Mouse (Mus musculus) heart, adult 11 months (tissue): ENCODE data around the gene Gm28374.
A peak's percentile ranks its signal among the peaks of the same experiment; 100 is the strongest.
"Not testable (repeated sequence)": the region's sequence is repeated elsewhere in the genome, so short reads cannot be mapped to it uniquely, and the experiment has no call there.

ENCODE experiments used
- DNase-seq: peaks from one replicate; pipeline ENCODE4 v3.0.0; 2022

Gene Gm28374

DNA sequence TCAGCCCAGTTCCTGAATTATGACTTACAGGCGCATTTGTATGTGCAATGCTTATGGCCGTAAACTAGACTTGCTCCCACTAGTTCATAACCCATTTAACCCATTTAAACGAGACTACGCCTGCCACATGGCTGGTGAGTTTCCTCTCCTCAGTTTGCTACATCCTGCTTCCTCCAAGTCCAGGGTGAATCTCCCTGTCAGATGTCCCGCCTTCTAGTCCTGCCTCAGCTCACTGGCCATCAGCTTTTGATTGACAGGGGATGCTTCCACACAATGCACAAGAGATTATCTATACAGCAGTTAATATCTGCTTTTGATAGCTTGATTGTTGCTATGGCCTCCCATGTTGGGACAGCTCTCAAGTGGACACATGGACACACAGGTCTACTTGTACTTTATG is 27.8 kb downstream of the Gm28374 start:
- peak; percentile 91 for DNase-seq

DNA sequence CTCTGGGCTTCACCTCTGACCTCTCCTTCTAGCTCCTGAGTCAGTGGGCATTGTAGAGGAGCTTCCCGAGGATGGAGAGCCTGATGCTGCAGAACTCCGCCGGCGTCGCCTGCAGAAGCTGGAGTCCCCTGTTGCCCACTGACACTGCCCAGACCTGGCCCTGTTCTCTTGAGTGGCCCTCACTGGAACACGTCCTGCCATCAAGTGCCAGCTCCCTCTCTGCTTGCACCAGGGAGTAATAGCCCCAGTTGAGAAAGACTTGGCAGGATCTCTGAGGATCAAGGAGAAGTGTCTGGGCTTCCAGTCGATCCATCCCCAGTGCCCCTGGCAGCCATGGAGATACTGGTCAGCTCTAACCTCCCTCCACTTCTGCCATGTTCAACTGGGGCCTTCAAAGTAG is 29.5 kb downstream of the Gm28374 start:
- DNase-seq, result no peak

DNA sequence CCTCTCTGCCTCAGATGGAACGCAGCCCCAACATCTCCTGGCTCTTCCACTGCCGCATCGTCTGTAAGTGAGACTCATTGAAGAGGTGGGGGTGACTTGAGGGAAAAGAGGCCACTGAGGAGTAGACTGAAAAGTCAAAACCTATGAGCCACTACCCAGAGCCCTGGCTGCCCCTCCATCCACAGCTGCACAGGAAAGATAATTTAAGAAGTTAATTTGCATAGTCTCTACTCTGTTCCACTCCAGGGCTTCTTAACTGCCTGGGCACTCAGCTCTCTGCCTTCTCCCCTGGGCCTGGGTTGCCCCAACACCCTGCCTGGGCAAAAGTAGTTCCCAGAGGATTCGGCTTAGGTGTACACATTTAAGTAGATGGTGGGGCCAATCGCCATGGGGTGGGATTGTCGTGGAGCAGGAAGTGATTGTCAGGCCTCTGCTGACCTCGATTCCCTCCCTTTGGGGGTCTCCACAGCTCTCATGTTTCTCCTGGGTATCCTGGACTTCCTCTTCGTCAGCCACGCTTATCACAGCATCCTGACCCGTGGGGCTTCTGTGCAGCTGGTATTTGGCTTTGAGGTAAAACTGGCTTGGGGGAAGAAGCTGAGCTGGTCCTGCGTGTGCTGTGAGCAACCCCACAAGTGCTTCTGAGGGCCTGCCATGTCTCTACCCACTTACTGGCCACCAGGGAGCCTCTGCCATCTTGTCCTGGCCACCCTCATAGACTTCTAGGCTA is 33.2 kb downstream of the Gm28374 start:
- DNase-seq, result peak; percentile 90

GRCm38 (mm10) chr19:6047899-6048166 is 34.2 kb downstream of the Gm28374 start:
- peak; percentile 93 for DNase-seq

DNA sequence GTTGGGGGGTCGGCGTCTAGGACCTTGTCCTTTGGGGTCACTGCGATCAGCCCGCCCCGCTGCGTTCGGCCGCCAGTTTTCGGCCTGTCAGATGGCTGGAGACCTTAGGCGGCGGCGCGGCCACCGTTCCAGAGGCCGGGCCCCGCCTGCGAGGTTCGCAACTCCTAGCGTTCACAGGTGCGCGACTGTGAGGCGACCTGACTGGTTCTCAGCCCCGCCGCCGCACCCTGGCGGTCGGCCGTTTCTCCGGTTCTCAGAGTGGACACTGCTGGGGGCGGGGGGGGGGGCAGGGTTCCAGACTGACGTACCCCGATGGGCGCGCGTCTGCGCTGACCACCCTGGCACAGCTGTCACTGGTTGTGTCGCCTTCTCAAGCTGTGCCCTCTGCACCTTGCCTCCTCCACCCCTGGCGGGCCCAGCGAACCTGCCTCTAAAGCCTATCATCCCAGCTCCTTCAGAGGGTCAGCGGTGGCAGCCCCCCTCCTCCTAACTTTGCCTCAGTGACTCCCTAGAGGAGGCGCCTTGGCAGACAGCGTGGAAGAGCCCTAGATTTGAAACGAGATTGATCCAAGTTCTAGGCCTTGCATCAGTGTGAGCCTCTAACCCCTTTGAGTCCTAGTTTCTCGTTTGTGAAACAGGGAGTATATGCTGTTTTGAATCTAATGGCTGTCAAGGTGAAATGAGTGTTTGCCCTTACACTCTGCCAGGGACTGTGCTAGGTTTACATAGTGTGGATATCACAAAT is 34.7 kb downstream of the Gm28374 start:
- DNase-seq, result no peak

- DNase-seq, result peak; percentile 100
Observed at GRCm38 (mm10) chr19:6046294-6047153, 35.5 kb downstream of the Gm28374 start, which contains the start of gene Syvn1. Syvn1 (plus strand) TSS chr19:6046576.

- DNase-seq, result no peak
Observed at GRCm38 (mm10) chr19:6045366-6046293, 36.4 kb downstream of the Gm28374 start.

DNA sequence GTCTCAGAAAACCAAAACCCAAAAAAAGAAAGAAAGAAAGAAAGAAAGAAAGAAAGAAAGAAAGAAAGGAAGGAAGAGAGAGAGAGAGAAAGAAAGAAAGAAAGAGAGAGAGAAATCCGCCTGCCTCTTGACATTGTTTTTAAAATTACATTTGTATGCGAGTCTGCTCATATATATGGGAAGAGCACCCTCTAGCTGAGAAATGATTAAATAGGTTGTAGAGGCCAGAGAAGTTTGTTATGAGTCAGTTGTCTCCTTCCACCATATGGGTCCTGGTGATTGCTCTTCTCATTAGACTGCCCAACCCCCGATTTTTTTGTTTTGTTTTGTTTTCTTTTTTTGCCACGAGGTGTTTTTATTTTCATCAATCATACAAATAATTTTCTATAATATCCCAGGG is 38.0 kb downstream of the Gm28374 start:
- not testable (repeated sequence) for DNase-seq

- no peak for DNase-seq
Observed at GRCm38 (mm10) chr19:6042293-6042692, 39.8 kb downstream of the Gm28374 start.

- no peak for DNase-seq
Observed at GRCm38 (mm10) chr19:6040002-6040401, 42.1 kb downstream of the Gm28374 start.

GRCm38 (mm10) chr19:6038326-6038725 is 43.7 kb downstream of the Gm28374 start:
- no peak for DNase-seq

DNA sequence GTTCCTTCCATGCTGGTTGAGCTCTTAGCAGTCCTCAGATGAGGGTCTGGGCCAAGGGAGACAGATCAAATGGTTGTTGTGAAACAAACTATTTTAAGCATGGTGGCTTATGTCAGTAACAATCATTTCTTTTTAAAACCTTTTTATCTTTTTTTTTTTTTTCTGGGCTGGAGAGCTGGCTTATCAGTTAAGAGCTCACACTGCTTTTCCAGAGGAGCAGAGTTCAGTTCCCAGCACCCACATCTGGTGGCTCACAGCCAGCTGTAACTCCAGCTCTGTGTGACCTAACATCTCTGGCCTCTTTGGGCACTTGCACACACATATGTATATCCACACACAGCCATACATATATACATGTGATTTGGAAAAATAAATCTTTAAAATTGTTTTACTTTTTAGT is 44.4 kb downstream of the Gm28374 start:
- no peak for DNase-seq

GRCm38 (mm10) chr19:6035966-6036585 is 46.0 kb downstream of the Gm28374 start:
- DNase-seq, result no peak

DNA sequence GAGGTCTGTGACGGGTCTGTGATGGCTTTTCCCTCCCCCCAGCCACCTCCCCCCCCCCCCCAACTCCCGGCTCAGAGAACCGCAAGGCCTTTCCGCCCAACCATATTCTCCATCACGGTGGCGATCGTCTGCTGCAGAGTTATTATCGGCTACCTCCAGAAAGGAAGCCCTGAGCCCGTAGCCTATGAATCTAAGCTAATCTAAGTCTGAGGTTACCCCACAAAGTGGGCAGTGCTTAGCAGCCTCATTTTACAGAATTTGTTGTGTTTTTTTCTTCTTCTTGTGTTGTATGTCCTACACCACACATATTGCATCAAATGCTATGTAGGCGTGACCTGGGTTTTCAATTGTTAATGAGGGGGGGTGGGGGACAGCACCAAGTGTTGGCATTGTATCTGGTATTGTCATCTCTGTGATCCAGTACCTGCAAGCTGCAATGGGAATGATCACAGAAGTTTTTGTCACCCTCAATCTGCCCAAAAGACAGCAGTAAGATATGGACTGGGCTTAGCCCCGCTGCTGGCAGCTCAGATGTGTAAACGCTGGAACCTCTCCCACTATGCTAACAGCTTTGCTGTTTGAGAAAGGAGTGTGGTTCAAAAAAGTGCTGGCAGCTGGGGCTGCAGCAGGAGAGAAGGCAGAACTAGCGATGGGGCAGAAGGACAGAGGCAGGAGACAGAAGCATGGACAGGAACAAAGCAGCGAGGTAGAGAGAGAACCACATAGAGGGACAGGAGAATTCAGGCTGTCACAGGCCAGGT is 51.4 kb downstream of the Gm28374 start:
- no peak for DNase-seq

DNA sequence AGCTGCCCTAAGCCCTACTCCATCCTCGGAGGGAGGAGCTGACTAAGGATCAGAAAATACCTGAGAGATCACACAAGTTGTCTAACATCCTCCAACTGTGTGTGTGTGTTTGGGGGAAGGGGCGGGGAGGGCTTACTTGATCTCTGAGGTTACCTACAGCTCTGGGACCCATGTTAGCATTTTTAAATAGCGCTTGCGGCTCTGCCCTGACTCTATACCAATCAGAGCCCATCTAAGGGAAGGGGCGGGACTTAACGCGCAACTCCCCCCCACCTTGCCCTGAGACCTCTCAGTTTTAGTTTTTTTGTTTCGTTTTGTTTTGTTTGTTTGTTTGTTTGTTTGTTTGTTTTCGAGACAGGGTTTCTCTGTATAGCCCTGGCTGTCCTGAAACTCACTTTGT is 52.6 kb downstream of the Gm28374 start:
- DNase-seq, result no peak

DNA sequence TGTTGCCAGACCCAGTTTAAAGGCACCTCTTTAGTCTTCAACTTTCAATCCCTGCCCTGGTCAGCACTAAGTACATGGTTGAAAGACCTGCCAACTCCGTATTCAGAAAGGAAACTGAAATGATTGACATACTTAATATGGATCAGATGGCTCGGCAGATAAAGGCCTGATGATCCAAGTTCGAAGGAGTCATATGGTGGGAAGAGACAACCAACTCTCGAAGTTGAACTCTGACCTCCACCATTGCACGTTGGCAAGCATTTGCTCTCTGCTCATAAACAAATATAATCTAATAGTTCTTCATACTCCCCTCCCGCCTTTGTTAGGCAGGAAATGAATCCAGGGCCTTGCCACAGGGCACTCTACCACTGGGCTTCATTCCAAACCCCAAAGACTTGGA is 53.1 kb downstream of the Gm28374 start:
- DNase-seq, result no peak
